Mouse (Mus musculus): ENCODE data around the gene Islr. TPM values are rescaled to one million over a fixed set of nuclear protein-coding genes. Genes with fewer than 3 reads are reported as not detected.

Gene Islr
- polyA plus RNA-seq, 1 experiment from 2014 or later, result 60.4 TPM

DNA sequence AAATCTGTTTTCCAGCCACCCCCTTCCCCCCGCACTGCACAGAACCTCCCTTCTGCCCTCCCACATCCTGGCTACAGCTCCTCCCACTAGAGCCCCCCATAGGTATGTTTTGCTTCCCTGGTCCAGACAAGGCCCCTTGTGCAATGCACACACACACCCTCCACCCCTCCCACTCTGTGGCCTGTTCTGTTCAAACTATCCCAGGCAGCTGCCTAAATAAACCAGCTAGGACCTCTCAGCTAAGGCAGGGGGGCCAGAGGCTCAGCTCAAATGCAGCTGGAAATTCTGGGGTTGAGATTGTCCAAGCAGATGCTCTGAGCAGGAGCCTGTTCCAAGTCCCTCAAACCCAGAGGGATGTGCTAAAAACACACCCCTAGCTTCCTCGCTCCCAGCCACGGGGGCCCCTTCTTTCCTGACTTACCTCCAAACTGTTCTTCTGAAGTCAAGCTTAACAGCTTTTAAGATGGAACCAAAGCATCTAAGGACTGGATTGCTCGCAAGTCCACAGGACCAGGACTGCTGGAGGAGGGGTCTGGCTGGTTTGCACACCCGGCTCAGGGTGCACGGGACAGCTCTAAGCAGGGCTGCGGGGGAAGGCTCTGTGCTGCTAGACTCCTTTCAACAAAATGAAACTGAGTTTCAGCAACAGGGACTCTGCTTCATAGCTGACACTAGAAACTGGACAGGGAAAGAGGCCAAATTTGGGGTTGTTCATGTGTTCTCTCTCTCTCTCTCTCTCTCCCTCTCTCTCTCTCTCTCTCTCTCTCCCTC is 45.4 kb downstream of the Islr start:
- Histone ChIP-seq H3K9me3 (replicated peaks; ENCODE audit: low read length) (no peaks in the 10 kb centered on the region), H3K4me1 (replicated peaks; ENCODE audit: insufficient read depth, low read length) (0 out of 2 replicates have a peak, but pooled peaks cover 4% of the 10 kb centered on the region), H3K27me3 (ENCODE audit: insufficient read depth, low read length) (no peaks in the 10 kb centered on the region), H3K9ac (ENCODE audit: low read depth, low read length) (no peak overlapping the region), H3K4me3 (replicated peaks; ENCODE audit: low read depth, low read length) (peak overlapping the region; percentile 25; the same call in 1 of the 2 replicates), H3K4me2 (ENCODE audit: low read length) (peak overlapping the region; percentile 50), H3K36me3 (ENCODE audit: insufficient read depth, low read length) (no peaks in the 10 kb centered on the region), H3K27ac (peak overlapping the region; percentile 87)
- TF ChIP-seq CTCF (IDR thresholded peaks at IDR 0.05; ENCODE audit: low read depth), result no peak
- WGBS, result 17% methylated on average over 7 of the region's 7 CpGs
- ATAC-seq (replicated peaks; ENCODE audit: low FRiP score, low read depth) (peak; percentile 79; the same call in 1 of the 2 replicates), DNase-seq (ENCODE audit: low spot score) (peak; percentile 91)

DNA sequence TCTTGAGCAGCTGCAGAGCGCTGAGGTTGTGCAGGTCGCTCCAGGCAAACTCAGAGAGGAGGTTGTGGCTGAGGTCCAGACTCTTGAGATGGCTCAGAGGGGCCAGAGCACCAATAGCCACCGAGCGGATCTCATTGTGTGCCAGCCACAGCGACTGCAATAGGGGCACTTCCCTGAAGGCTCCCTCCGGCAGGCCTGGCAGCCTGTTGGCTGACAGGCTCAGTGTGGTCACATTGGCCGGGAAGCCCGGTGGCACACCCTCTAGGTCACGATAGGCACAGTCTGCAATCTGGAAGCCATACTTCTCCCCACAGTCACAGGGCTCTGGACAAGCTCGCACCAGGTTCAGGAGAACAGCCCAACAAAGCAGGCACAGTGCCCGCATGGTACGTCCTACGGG is 46.3 kb downstream of the Islr start:
- Histone ChIP-seq H3K27me3 (ENCODE audit: insufficient read depth, low read length) (no peaks in the 10 kb centered on the region), H3K4me3 (replicated peaks; ENCODE audit: low read depth, low read length) (peak overlapping the region; percentile 25; the same call in 1 of the 2 replicates), H3K4me2 (ENCODE audit: low read length) (peak overlapping the region; percentile 50), H3K4me1 (replicated peaks; ENCODE audit: insufficient read depth, low read length) (0 out of 2 replicates have a peak, but pooled peaks cover 4% of the 10 kb centered on the region), H3K9me3 (replicated peaks; ENCODE audit: low read length) (no peaks in the 10 kb centered on the region), H3K27ac (peak overlapping the region; percentile 87), H3K9ac (ENCODE audit: low read depth, low read length) (peak overlapping the region; percentile 18; the same call in 1 of the 2 replicates), H3K36me3 (ENCODE audit: insufficient read depth, low read length) (no peaks in the 10 kb centered on the region)
- DNase-seq (ENCODE audit: low spot score), result no peak
- ATAC-seq (replicated peaks; ENCODE audit: low FRiP score, low read depth), result no peak
- TF ChIP-seq CTCF (IDR thresholded peaks at IDR 0.05; ENCODE audit: low read depth), result no peak
- 66% methylated on average over 13 of the region's 13 CpGs for WGBS

GRCm38 (mm10) chr9:58156819-58157560 is 47.1 kb downstream of the Islr start:
- Histone ChIP-seq H3K9ac (ENCODE audit: low read depth, low read length) (0 out of 2 replicates have a peak overlapping the region, but pooled peaks have one; percentile 13), H3K4me3 (replicated peaks; ENCODE audit: low read depth, low read length) (peak overlapping the region; percentile 25; the same call in 1 of the 2 replicates), H3K36me3 (ENCODE audit: insufficient read depth, low read length) (no peaks in the 10 kb centered on the region), H3K4me2 (ENCODE audit: low read length) (peak overlapping the region; percentile 50), H3K27ac (no peak overlapping the region), H3K27me3 (ENCODE audit: insufficient read depth, low read length) (no peaks in the 10 kb centered on the region), H3K9me3 (replicated peaks; ENCODE audit: low read length) (no peaks in the 10 kb centered on the region), H3K4me1 (replicated peaks; ENCODE audit: insufficient read depth, low read length) (0 out of 2 replicates have a peak, but pooled peaks cover 4% of the 10 kb centered on the region)
- ATAC-seq (replicated peaks; ENCODE audit: low FRiP score, low read depth) (no peak), DNase-seq (ENCODE audit: low spot score) (no peak)
- TF ChIP-seq CTCF (IDR thresholded peaks at IDR 0.05; ENCODE audit: low read depth), result no peak
- WGBS, result 83% methylated on average over 22 of the region's 22 CpGs

GRCm38 (mm10) chr9:58155366-58155765 is 48.7 kb downstream of the Islr start:
- H3K4me3 ChIP-seq (replicated peaks; ENCODE audit: low read depth, low read length), result no peak overlapping the region
- H3K4me2 ChIP-seq (ENCODE audit: low read length), result no peak overlapping the region
- DNase-seq (ENCODE audit: low spot score) (peak; percentile 74), ATAC-seq (replicated peaks; ENCODE audit: low FRiP score, low read depth) (no peak)
- TF ChIP-seq CTCF (IDR thresholded peaks at IDR 0.05; ENCODE audit: low read depth), result no peak
- H3K9me3 ChIP-seq (replicated peaks; ENCODE audit: low read length), result no peaks in the 10 kb centered on the region
- WGBS, result 29% methylated on average over 3 of the region's 3 CpGs
- H3K27ac ChIP-seq, result no peak overlapping the region
- no peaks in the 10 kb centered on the region for H3K36me3 ChIP-seq (ENCODE audit: insufficient read depth, low read length)
- H3K9ac ChIP-seq (ENCODE audit: low read depth, low read length), result no peak overlapping the region
- H3K27me3 ChIP-seq (ENCODE audit: insufficient read depth, low read length), result no peaks in the 10 kb centered on the region
- 0 out of 2 replicates have a peak, but pooled peaks cover 4% of the 10 kb centered on the region for H3K4me1 ChIP-seq (replicated peaks; ENCODE audit: insufficient read depth, low read length)

DNA sequence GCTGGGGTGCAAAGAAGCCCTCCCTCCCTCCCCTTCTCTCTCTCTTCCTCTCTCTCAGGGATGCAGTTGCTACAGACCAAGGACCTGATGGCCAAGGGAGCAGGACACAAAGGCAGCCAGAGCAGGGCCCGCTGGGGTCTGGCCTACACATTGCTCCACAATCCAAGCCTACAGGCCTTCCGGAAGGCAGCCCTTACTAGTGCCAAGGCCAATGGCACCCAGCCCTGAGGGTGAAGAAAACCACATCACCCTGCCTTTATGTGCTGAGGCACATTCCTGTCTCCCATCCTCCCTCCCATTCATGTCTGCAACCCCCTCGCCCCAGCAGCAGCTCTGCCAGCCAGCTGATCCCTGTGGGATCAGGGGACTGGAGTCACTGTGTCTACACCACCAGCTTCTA is 51.0 kb downstream of the Islr start:
- Histone ChIP-seq H3K9me3 (replicated peaks; ENCODE audit: low read length) (no peaks in the 10 kb centered on the region), H3K4me1 (replicated peaks; ENCODE audit: insufficient read depth, low read length) (0 out of 2 replicates have a peak, but pooled peaks cover 4% of the 10 kb centered on the region), H3K36me3 (ENCODE audit: insufficient read depth, low read length) (no peaks in the 10 kb centered on the region), H3K4me3 (replicated peaks; ENCODE audit: low read depth, low read length) (no peak overlapping the region), H3K9ac (ENCODE audit: low read depth, low read length) (no peak overlapping the region), H3K27me3 (ENCODE audit: insufficient read depth, low read length) (no peaks in the 10 kb centered on the region), H3K27ac (no peak overlapping the region), H3K4me2 (ENCODE audit: low read length) (no peak overlapping the region)
- 81% methylated on average over 3 of the region's 3 CpGs for WGBS
- no peak for TF ChIP-seq CTCF (IDR thresholded peaks at IDR 0.05; ENCODE audit: low read depth)
- DNase-seq (ENCODE audit: low spot score), result no peak
- no peak for ATAC-seq (replicated peaks; ENCODE audit: low FRiP score, low read depth)

GRCm38 (mm10) chr9:58150733-58151361 is 53.3 kb downstream of the Islr start:
- TF ChIP-seq CTCF (IDR thresholded peaks at IDR 0.05; ENCODE audit: low read depth), result peak; percentile 62
- no peaks in the 10 kb centered on the region for H3K9me3 ChIP-seq (replicated peaks; ENCODE audit: low read length)
- no peaks in the 10 kb centered on the region for H3K27me3 ChIP-seq (ENCODE audit: insufficient read depth, low read length)
- no peak for ATAC-seq (replicated peaks; ENCODE audit: low FRiP score, low read depth)
- no peaks in the 10 kb centered on the region for H3K36me3 ChIP-seq (ENCODE audit: insufficient read depth, low read length)
- no peak overlapping the region for H3K4me2 ChIP-seq (ENCODE audit: low read length)
- no peak overlapping the region for H3K4me3 ChIP-seq (replicated peaks; ENCODE audit: low read depth, low read length)
- H3K27ac ChIP-seq, result no peak overlapping the region
- no peak overlapping the region for H3K9ac ChIP-seq (ENCODE audit: low read depth, low read length)
- peak; percentile 58 for DNase-seq (ENCODE audit: low spot score)
- WGBS, result 74% methylated on average over 4 of the region's 4 CpGs
- no peaks in the 10 kb centered on the region for H3K4me1 ChIP-seq (replicated peaks; ENCODE audit: insufficient read depth, low read length)

Data from kidney, postnatal 0 days (tissue).